Mouse (Mus musculus): ENCODE data around the gene Hps4. TPM values are rescaled to one million over a fixed set of nuclear protein-coding genes. Genes with fewer than 3 reads are reported as not detected.
"Not testable (repeated sequence)": the region's sequence is repeated elsewhere in the genome, so short reads cannot be mapped to it uniquely, and the experiment has no call there.

Hps4 gene
- polyA plus RNA-seq, 2 experiments, result 28.0 to 52.5 TPM

DNA sequence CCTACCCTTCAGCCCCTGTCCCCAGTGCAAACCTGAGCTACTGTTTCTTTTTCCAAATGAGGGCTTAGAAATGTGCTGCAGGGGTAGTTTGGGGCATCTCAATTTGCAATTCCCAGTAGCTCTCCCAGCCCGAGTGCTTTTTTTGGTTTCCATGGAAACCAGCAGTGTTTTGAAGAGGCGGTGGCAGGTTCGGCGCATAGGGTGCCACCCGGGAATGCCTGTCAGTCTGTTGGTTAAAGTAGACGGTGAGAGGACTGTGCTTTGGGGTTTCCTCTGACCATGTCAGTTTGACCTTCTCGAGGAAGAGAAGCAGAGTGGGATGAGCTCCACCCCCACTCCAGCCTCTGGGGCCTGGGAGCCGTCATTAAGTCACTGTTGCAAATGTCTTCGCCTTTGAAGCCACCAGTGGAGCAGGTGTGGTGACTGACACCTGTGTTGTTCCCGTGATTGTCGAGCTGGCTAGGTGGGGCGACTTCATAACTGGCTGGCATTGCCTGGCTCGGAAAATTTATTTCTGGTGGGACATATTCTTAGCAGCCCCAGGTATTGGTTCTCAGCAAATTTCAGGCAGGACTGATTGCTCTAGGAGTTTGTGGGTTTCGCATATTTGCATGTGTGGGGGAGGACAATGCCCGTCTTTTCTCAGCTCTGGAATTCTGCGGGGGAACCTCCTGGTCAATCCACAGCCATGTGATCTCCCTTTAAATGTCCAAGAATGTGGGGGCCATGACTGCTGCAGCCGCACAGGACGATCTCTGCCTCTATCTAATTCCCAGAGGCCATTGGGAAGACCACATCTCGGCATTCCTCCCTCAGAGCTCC is 68.8 kb downstream of the Hps4 start:
- peak; percentile 4 for DNase-seq (ENCODE audit: low spot score)
- no peaks in the 10 kb centered on the region for H3K9me3 ChIP-seq (ENCODE audit: control insufficient read depth, low read length)

DNA sequence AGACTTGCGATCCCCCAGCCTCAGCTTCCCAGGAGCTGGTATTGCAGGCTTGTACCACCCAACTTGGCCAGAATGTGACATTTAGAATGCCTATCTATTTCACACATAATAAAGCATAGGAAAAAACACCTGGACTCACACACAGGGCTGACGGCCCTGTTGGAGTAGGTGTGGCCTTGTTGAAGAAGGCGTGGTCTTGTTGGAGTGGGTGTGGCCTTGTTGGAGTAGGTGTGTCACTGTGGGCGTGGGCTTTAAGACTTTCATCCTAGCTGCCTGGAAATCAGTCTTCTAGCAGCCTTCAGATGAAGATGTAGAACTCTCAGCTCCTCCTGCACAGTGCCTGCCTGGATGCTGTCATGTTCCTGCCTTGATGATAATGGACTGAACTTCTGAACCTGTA is 69.9 kb downstream of the Hps4 start:
- not testable (repeated sequence) for DNase-seq (ENCODE audit: low spot score); H3K27me3 ChIP-seq (ENCODE audit: control insufficient read depth, insufficient read depth, low read length); H3K9ac ChIP-seq (ENCODE audit: low read depth, low read length, severe bottlenecking); H3K4me3 ChIP-seq (replicated peaks; ENCODE audit: low read length); H3K27ac ChIP-seq (replicated peaks; ENCODE audit: low read depth, low read length); H3K9me3 ChIP-seq (ENCODE audit: control insufficient read depth, low read length); H3K4me1 ChIP-seq (ENCODE audit: control insufficient read depth, insufficient read depth, low read length); H3K36me3 ChIP-seq (ENCODE audit: control insufficient read depth, insufficient read depth, low read length); ATAC-seq (ENCODE audit: low FRiP score, low read depth); H3K4me2 ChIP-seq (replicated peaks; ENCODE audit: low read depth, low read length, severe bottlenecking)
- WGBS, result 77% methylated on average over 4 of the region's 4 CpGs

More for the DNA sequence above, 68.8 kb downstream of the Hps4 start:
- Histone ChIP-seq H3K9ac (ENCODE audit: low read depth, low read length, severe bottlenecking) (no peak overlapping the region), H3K4me3 (replicated peaks; ENCODE audit: low read length) (no peak overlapping the region), H3K4me1 (ENCODE audit: control insufficient read depth, insufficient read depth, low read length) (no peaks in the 10 kb centered on the region), H3K27me3 (ENCODE audit: control insufficient read depth, insufficient read depth, low read length) (no peaks in the 10 kb centered on the region), H3K4me2 (replicated peaks; ENCODE audit: low read depth, low read length, severe bottlenecking) (no peak overlapping the region; the same call in 1 of the 2 replicates), H3K27ac (replicated peaks; ENCODE audit: low read depth, low read length) (no peak overlapping the region), H3K36me3 (ENCODE audit: control insufficient read depth, insufficient read depth, low read length) (no peaks in the 10 kb centered on the region)
- WGBS, result 12% methylated on average over 19 of the region's 19 CpGs
- no peak for TF ChIP-seq POLR2A (IDR thresholded peaks at IDR 0.05; ENCODE audit: borderline replicate concordance, extremely low read depth, insufficient read depth, insufficient read length)
- ATAC-seq (ENCODE audit: low FRiP score, low read depth), result no peak

DNA sequence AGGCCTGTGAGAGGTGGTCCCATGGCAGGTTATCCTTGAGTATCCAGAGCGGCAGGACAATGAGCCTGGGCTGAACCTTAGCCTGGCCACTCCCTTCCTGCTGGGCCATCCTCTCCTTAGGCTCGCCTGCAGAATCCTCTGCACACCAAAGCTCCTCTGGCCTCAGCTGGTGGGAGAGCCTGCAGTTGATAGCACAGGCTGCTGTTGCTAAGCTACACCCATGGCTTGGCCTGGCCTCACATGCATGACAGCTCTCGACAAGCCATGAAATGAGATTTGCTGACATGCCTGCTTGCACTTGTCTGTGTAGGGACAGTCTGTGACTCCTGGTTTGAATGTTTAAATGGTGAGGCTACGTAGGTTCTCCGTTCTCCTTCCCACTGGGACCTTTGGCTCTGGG is 73.8 kb downstream of the Hps4 start:
- no peak overlapping the region for H3K27ac ChIP-seq (replicated peaks; ENCODE audit: low read depth, low read length)
- H3K9me3 ChIP-seq (ENCODE audit: control insufficient read depth, low read length), result no peaks in the 10 kb centered on the region
- no peaks in the 10 kb centered on the region for H3K36me3 ChIP-seq (ENCODE audit: control insufficient read depth, insufficient read depth, low read length)
- no peak for TF ChIP-seq POLR2A (IDR thresholded peaks at IDR 0.05; ENCODE audit: borderline replicate concordance, extremely low read depth, insufficient read depth, insufficient read length)
- no peaks in the 10 kb centered on the region for H3K4me1 ChIP-seq (ENCODE audit: control insufficient read depth, insufficient read depth, low read length)
- no peak for ATAC-seq (ENCODE audit: low FRiP score, low read depth)
- H3K27me3 ChIP-seq (ENCODE audit: control insufficient read depth, insufficient read depth, low read length), result no peaks in the 10 kb centered on the region
- no peak overlapping the region for H3K4me2 ChIP-seq (replicated peaks; ENCODE audit: low read depth, low read length, severe bottlenecking)
- WGBS, result 70% methylated on average over 5 of the region's 5 CpGs
- H3K9ac ChIP-seq (ENCODE audit: low read depth, low read length, severe bottlenecking), result no peak overlapping the region
- DNase-seq (ENCODE audit: low spot score), result no peak
- H3K4me3 ChIP-seq (replicated peaks; ENCODE audit: low read length), result no peak overlapping the region

DNA sequence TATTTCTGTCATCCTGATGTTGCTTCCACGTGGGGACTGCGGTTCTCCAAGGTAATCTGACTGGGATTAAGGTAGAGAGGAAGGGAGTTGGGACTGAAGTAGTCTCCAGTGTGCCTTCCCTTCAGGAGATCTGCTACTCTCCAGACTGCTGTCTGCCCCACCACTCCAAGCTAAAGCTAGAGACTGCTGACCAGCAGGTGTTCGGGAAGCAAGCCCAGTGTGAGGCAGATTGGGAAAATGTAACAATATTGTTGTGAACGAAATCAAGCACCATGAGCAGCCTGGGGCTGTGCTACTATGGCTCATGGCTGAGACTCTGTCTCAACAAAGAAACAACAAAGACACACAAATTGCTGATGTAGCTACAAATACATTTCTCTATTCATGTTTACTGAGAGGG is 75.1 kb downstream of the Hps4 start:
- Histone ChIP-seq H3K27ac (replicated peaks; ENCODE audit: low read depth, low read length) (no peak overlapping the region), H3K4me3 (replicated peaks; ENCODE audit: low read length) (no peak overlapping the region), H3K9ac (ENCODE audit: low read depth, low read length, severe bottlenecking) (no peak overlapping the region), H3K36me3 (ENCODE audit: control insufficient read depth, insufficient read depth, low read length) (no peaks in the 10 kb centered on the region), H3K27me3 (ENCODE audit: control insufficient read depth, insufficient read depth, low read length) (no peaks in the 10 kb centered on the region), H3K9me3 (ENCODE audit: control insufficient read depth, low read length) (no peaks in the 10 kb centered on the region), H3K4me2 (replicated peaks; ENCODE audit: low read depth, low read length, severe bottlenecking) (no peak overlapping the region), H3K4me1 (ENCODE audit: control insufficient read depth, insufficient read depth, low read length) (no peaks in the 10 kb centered on the region)
- TF ChIP-seq POLR2A (IDR thresholded peaks at IDR 0.05; ENCODE audit: borderline replicate concordance, extremely low read depth, insufficient read depth, insufficient read length), result no peak
- DNase-seq (ENCODE audit: low spot score), result no peak
- ATAC-seq (ENCODE audit: low FRiP score, low read depth), result no peak
- 67% methylated on average over 4 of the region's 4 CpGs for WGBS

DNA sequence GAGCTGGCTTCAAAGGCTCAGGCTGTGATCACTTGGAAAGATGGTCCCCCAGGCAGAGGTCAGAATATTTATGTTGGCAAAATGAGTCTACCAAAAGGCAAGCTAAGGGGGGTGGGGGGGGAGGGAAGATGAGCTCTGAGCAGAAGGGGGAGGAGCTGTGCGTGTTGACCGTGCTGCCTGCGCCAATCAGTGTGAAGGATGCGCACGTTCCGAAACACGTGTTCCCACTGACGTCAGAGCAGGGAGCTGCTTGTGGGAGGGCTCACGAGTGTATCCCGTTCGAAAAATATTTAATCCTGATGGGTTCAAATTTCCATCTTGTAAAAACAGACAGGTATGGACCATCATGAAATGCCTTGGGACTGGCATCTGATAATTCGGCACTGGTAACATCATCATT is 76.7 kb downstream of the Hps4 start:
- no peak for DNase-seq (ENCODE audit: low spot score)
- H3K9ac ChIP-seq (ENCODE audit: low read depth, low read length, severe bottlenecking), result no peak overlapping the region
- H3K27me3 ChIP-seq (ENCODE audit: control insufficient read depth, insufficient read depth, low read length), result no peaks in the 10 kb centered on the region
- ATAC-seq (ENCODE audit: low FRiP score, low read depth), result 0 out of 2 replicates have a peak, but pooled peaks have one; percentile 37
- 38% methylated on average over 12 of the region's 12 CpGs for WGBS
- H3K4me2 ChIP-seq (replicated peaks; ENCODE audit: low read depth, low read length, severe bottlenecking), result no peak overlapping the region
- H3K9me3 ChIP-seq (ENCODE audit: control insufficient read depth, low read length), result no peaks in the 10 kb centered on the region
- H3K4me1 ChIP-seq (ENCODE audit: control insufficient read depth, insufficient read depth, low read length), result no peaks in the 10 kb centered on the region
- no peak overlapping the region for H3K4me3 ChIP-seq (replicated peaks; ENCODE audit: low read length)
- H3K27ac ChIP-seq (replicated peaks; ENCODE audit: low read depth, low read length), result no peak overlapping the region
- H3K36me3 ChIP-seq (ENCODE audit: control insufficient read depth, insufficient read depth, low read length), result no peaks in the 10 kb centered on the region
- TF ChIP-seq POLR2A (IDR thresholded peaks at IDR 0.05; ENCODE audit: borderline replicate concordance, extremely low read depth, insufficient read depth, insufficient read length), result no peak

All from limb, embryonic 14.5 days (tissue).